Mouse (Mus musculus) forebrain, embryonic 10.5 days (tissue): ENCODE measurements around the gene Gabrg3. TPM values are rescaled to one million over a fixed set of nuclear protein-coding genes. Genes with fewer than 3 reads are reported as not detected.

Experiments
- DNase-seq: peaks from one replicate; pipeline ENCODE4 v3.0.0-alpha.2; 2017; ENCODE audit warnings: low spot score; ENCODE audit errors: extremely low spot score
- H3K27ac ChIP-seq: fragments of 300-500 bp; sonication (generic); 2 replicates; pipeline ENCODE4 v1.5.1; 2016; ENCODE audit warnings: mild to moderate bottlenecking
- H3K27me3 ChIP-seq: fragments of 300-500 bp; sonication (generic); 2 replicates; pipeline ENCODE4 v1.6.1; 2016; ENCODE audit warnings: mild to moderate bottlenecking; ENCODE audit not compliant: poor library complexity, severe bottlenecking
- H3K36me3 ChIP-seq: fragments of 300-500 bp; sonication (generic); replicated peaks from 2 replicates; pipeline ENCODE4 v1.6.1; 2016; ENCODE audit warnings: mild to moderate bottlenecking, moderate library complexity
- H3K4me1 ChIP-seq: fragments of 300-500 bp; sonication (generic); 2 replicates; pipeline ENCODE4 v1.6.1; 2016
- H3K4me3 ChIP-seq: fragments of 300-500 bp; sonication (generic); 2 replicates; pipeline ENCODE4 v1.5.1; 2016; ENCODE audit warnings: mild to moderate bottlenecking, moderate library complexity
- H3K9me3 ChIP-seq: fragments of 300-500 bp; sonication (generic); 2 replicates; pipeline ENCODE4 v1.6.1; 2016; ENCODE audit warnings: mild to moderate bottlenecking, moderate library complexity
- WGBS: fragments of 180-500 bp; shearing (Covaris S2); methylation state at CpG from one replicate; pipeline ENCODE4 v1.1.7; 2016; 5-methylcytosine and 5-hydroxymethylcytosine counted together
- polyA plus RNA-seq: library from polyadenylated mRNA; unstranded; fragments of >200 nt; fragmentation: Nextera tagmentation; extraction: Ambion mirVana; gene quantifications from 2 replicates; pipeline ENCODE4 v1.2.1, GENCODE M21; 2016

Gene Gabrg3
- polyA plus RNA-seq, result 0.24 and 0.31 TPM in 2 replicates

- Histone ChIP-seq H3K4me1 (peaks cover 10% of the 10 kb centered on the region; the same call in 1 of the 2 replicates), H3K4me3 (peak within 1 kb of the TSS; percentile 69), H3K36me3 (no peaks in the 10 kb centered on the region), H3K27ac (peak within 1 kb of the TSS; percentile 75), H3K27me3 (peaks cover 49% of the 10 kb centered on the region), H3K9me3 (no peaks in the 10 kb centered on the region)
- peak; percentile 42 for DNase-seq
- whole genome bisulfite sequencing, result under 1% methylated on average over 70 of the region's 71 CpGs
These were observed at the start of gene Gabrg3 for GRCm38 (mm10) chr7:57386517-57387340. Gene Gabrg3 (minus strand): TSS chr7:57387188.

- no peaks in the 10 kb centered on the region for H3K36me3 ChIP-seq
- no peak for DNase-seq
- 86% methylated on average over 1 of the region's 1 CpGs for WGBS
- no peaks in the 10 kb centered on the region for H3K9me3 ChIP-seq
- H3K4me3 ChIP-seq, result no peak overlapping the region
- no peaks in the 10 kb centered on the region for H3K4me1 ChIP-seq
- no peaks in the 10 kb centered on the region for H3K27me3 ChIP-seq
- no peak overlapping the region for H3K27ac ChIP-seq
These were observed 35.7 kb upstream of the Gabrg3 start for GRCm38 (mm10) chr7:57422675-57423074.

GRCm38 (mm10) chr7:57421044-57421443 is 34.1 kb upstream of the Gabrg3 start:
- H3K27ac ChIP-seq, result no peak overlapping the region
- 89% methylated on average over 1 of the region's 1 CpGs for WGBS

GRCm38 (mm10) chr7:57419392-57419791 is 32.4 kb upstream of the Gabrg3 start, which contains the start of gene Gabrb3:
Gene Gabrb3 (plus strand): TSS chr7:57419692.
- Histone ChIP-seq H3K9me3 (no peaks in the 10 kb centered on the region), H3K4me3 (no peak within 1 kb of the TSS), H3K27me3 (no peaks in the 10 kb centered on the region), H3K4me1 (no peaks in the 10 kb centered on the region), H3K36me3 (no peaks in the 10 kb centered on the region), H3K27ac (no peak within 1 kb of the TSS)
- WGBS, result 95% methylated on average over 2 of the region's 2 CpGs
- no peak for DNase-seq

More at GRCm38 (mm10) chr7:57421044-57421443, 34.1 kb upstream of the Gabrg3 start:
- Histone ChIP-seq H3K27me3 (no peaks in the 10 kb centered on the region), H3K4me3 (no peak overlapping the region), H3K4me1 (no peaks in the 10 kb centered on the region), H3K36me3 (no peaks in the 10 kb centered on the region), H3K9me3 (no peaks in the 10 kb centered on the region)
- no peak for DNase-seq

GRCm38 (mm10) chr7:57412896-57413295 is 25.9 kb upstream of the Gabrg3 start:
- Histone ChIP-seq H3K4me1 (no peaks in the 10 kb centered on the region), H3K27me3 (no peaks in the 10 kb centered on the region), H3K36me3 (no peaks in the 10 kb centered on the region), H3K4me3 (no peak overlapping the region), H3K9me3 (no peaks in the 10 kb centered on the region), H3K27ac (no peak overlapping the region)
- WGBS, result 47% methylated on average over 1 of the region's 1 CpGs
- no peak for DNase-seq

- Histone ChIP-seq H3K27ac (no peak overlapping the region), H3K4me1 (no peaks in the 10 kb centered on the region), H3K36me3 (no peaks in the 10 kb centered on the region), H3K4me3 (no peak overlapping the region), H3K9me3 (no peaks in the 10 kb centered on the region), H3K27me3 (no peaks in the 10 kb centered on the region)
- 78% methylated on average over 4 of the region's 4 CpGs for WGBS
- no peak for DNase-seq
These were observed 24.2 kb upstream of the Gabrg3 start for GRCm38 (mm10) chr7:57411163-57411562.

GRCm38 (mm10) chr7:57393551-57393950 is 6.6 kb upstream of the Gabrg3 start:
- Histone ChIP-seq H3K27me3 (peaks cover 4% of the 10 kb centered on the region), H3K36me3 (no peaks in the 10 kb centered on the region), H3K4me3 (no peak overlapping the region), H3K27ac (no peak overlapping the region), H3K9me3 (no peaks in the 10 kb centered on the region), H3K4me1 (no peaks in the 10 kb centered on the region)
- WGBS, result 86% methylated on average over 4 of the region's 4 CpGs
- no peak for DNase-seq

GRCm38 (mm10) chr7:57390046-57390445 is 3.1 kb upstream of the Gabrg3 start:
- Histone ChIP-seq H3K4me1 (peaks cover 10% of the 10 kb centered on the region; the same call in 1 of the 2 replicates), H3K4me3 (no peak overlapping the region), H3K27me3 (peaks cover 39% of the 10 kb centered on the region), H3K27ac (no peak overlapping the region), H3K9me3 (no peaks in the 10 kb centered on the region), H3K36me3 (no peaks in the 10 kb centered on the region)
- 50% methylated on average over 4 of the region's 4 CpGs for WGBS
- no peak for DNase-seq

GRCm38 (mm10) chr7:57387341-57387654 is 310 bp upstream of the Gabrg3 start:
- Histone ChIP-seq H3K27ac (no peak overlapping the region), H3K4me1 (peaks cover 10% of the 10 kb centered on the region; the same call in 1 of the 2 replicates), H3K4me3 (peak overlapping the region; percentile 69), H3K9me3 (no peaks in the 10 kb centered on the region), H3K27me3 (peaks cover 49% of the 10 kb centered on the region), H3K36me3 (no peaks in the 10 kb centered on the region)
- no peak for DNase-seq
- 26% methylated on average over 6 of the region's 6 CpGs for WGBS

GRCm38 (mm10) chr7:57384112-57384511 is 2.9 kb downstream of the Gabrg3 start:
- Histone ChIP-seq H3K27me3 (peaks cover 49% of the 10 kb centered on the region), H3K36me3 (no peaks in the 10 kb centered on the region), H3K4me1 (peaks cover 10% of the 10 kb centered on the region; the same call in 1 of the 2 replicates), H3K9me3 (no peaks in the 10 kb centered on the region), H3K27ac (no peak overlapping the region), H3K4me3 (no peak overlapping the region)
- no peak for DNase-seq
- WGBS, result 36% methylated on average over 4 of the region's 4 CpGs

- Histone ChIP-seq H3K27ac (no peak overlapping the region), H3K4me3 (no peak overlapping the region), H3K27me3 (no peaks in the 10 kb centered on the region), H3K4me1 (no peaks in the 10 kb centered on the region), H3K9me3 (no peaks in the 10 kb centered on the region), H3K36me3 (no peaks in the 10 kb centered on the region)
- 86% methylated on average over 5 of the region's 5 CpGs for WGBS
- DNase-seq, result no peak
These were observed 21.0 kb downstream of the Gabrg3 start for GRCm38 (mm10) chr7:57366013-57366390.

- no peaks in the 10 kb centered on the region for H3K4me1 ChIP-seq
- WGBS, result 91% methylated on average over 5 of the region's 5 CpGs
These were observed 21.6 kb downstream of the Gabrg3 start for GRCm38 (mm10) chr7:57365134-57366012.

GRCm38 (mm10) chr7:57363812-57364211 is 23.2 kb downstream of the Gabrg3 start:
- WGBS, result 91% methylated on average over 6 of the region's 6 CpGs
- no peaks in the 10 kb centered on the region for H3K9me3 ChIP-seq
- H3K4me3 ChIP-seq, result no peak overlapping the region
- no peaks in the 10 kb centered on the region for H3K4me1 ChIP-seq
- H3K27me3 ChIP-seq, result no peaks in the 10 kb centered on the region
- H3K36me3 ChIP-seq, result no peaks in the 10 kb centered on the region
- no peak overlapping the region for H3K27ac ChIP-seq
- no peak for DNase-seq

More at GRCm38 (mm10) chr7:57365134-57366012, 21.6 kb downstream of the Gabrg3 start:
- no peaks in the 10 kb centered on the region for H3K9me3 ChIP-seq
- H3K4me3 ChIP-seq, result no peak overlapping the region
- no peaks in the 10 kb centered on the region for H3K27me3 ChIP-seq
- DNase-seq, result no peak
- H3K27ac ChIP-seq, result no peak overlapping the region
- no peaks in the 10 kb centered on the region for H3K36me3 ChIP-seq
